Mouse (Mus musculus) intestine, postnatal 0 days (tissue): ENCODE data around the gene Prpf6. TPM values are rescaled to one million over a fixed set of nuclear protein-coding genes. Genes with fewer than 3 reads are reported as not detected.
A peak's percentile ranks its signal among the peaks of the same experiment; 100 is the strongest.

Experiments
- ATAC-seq: fragments of 200-750 bp; cut with Nextera tagmentation; 2 replicates; pipeline ENCODE4 v1.8.0; 2017; ENCODE audit warnings: mild to moderate bottlenecking, moderate TSS enrichment, moderate library complexity
- H3K27ac ChIP-seq: fragments of 300-500 bp; sonication (generic); 2 replicates; pipeline ENCODE4 v1.5.1; 2014; ENCODE audit warnings: mild to moderate bottlenecking, low read depth, low read length, moderate library complexity
- H3K27me3 ChIP-seq: fragments of 300-500 bp; sonication (generic); replicated peaks from 2 replicates; pipeline ENCODE4 v1.6.1; 2014; ENCODE audit warnings: low read length, mixed read lengths; ENCODE audit not compliant: control insufficient read depth, insufficient read depth
- H3K36me3 ChIP-seq: fragments of 300-500 bp; sonication (generic); 2 replicates; pipeline ENCODE4 v1.6.1; 2014; ENCODE audit warnings: mild to moderate bottlenecking, moderate library complexity; ENCODE audit not compliant: control insufficient read depth, insufficient read depth
- H3K4me1 ChIP-seq: fragments of 300-500 bp; sonication (generic); replicated peaks from 2 replicates; pipeline ENCODE4 v1.6.1; 2014; ENCODE audit warnings: antibody characterized with exemption, low read length, mixed read lengths; ENCODE audit not compliant: control insufficient read depth, insufficient read depth
- H3K4me2 ChIP-seq: fragments of 300-500 bp; sonication (generic); replicated peaks from 2 replicates; pipeline ENCODE4 v1.6.1; 2014; ENCODE audit warnings: low read depth, mild to moderate bottlenecking, moderate library complexity
- H3K4me3 ChIP-seq: fragments of 300-500 bp; sonication (generic); 2 replicates; pipeline ENCODE4 v1.5.1; 2014; ENCODE audit warnings: low read depth, low read length
- H3K9ac ChIP-seq: fragments of 300-500 bp; sonication (generic); 2 replicates; pipeline ENCODE4 v1.6.1; 2014; ENCODE audit warnings: mild to moderate bottlenecking, low read depth, low read length
- H3K9me3 ChIP-seq: fragments of 300-500 bp; sonication (generic); 2 replicates; pipeline ENCODE4 v1.6.1; 2016; ENCODE audit warnings: mixed run types; ENCODE audit not compliant: control insufficient read depth
- CTCF ChIP-seq: sonication (generic); IDR thresholded peaks from 2 replicates; pipeline ENCODE4 v1.5.1; 2016; ENCODE audit warnings: low read depth, mild to moderate bottlenecking, control low read depth, antibody characterized with exemption, moderate library complexity
- WGBS: fragments of 180-500 bp; shearing (Covaris S2); extraction: QIAGEN DNeasy Blood & Tissue Kit; methylation state at CpG from one replicate; pipeline ENCODE4 v1.1.7; 2014; 5-methylcytosine and 5-hydroxymethylcytosine counted together
- polyA plus RNA-seq: library from polyadenylated mRNA; unstranded; fragments of >200 nt; fragmentation: Nextera tagmentation; extraction: Ambion mirVana; gene quantifications from 2 replicates; pipeline ENCODE4 v1.2.1, GENCODE M21; 2015

Gene Prpf6
- polyA plus RNA-seq, 1 experiment from 2014 or later, result 30.6 TPM

GRCm38 (mm10) chr2:181582358-181582757 is 9.3 kb upstream of the Prpf6 start:
- Histone ChIP-seq H3K4me3 (0 out of 2 replicates have a peak overlapping the region, but pooled peaks have one; percentile 86), H3K9me3 (no peaks in the 10 kb centered on the region), H3K4me1 (peaks cover 13% of the 10 kb centered on the region; the same call in 1 of the 2 replicates), H3K4me2 (peak overlapping the region; percentile 90), H3K27ac (no peak overlapping the region), H3K9ac (no peak overlapping the region; the same call in 1 of the 2 replicates), H3K36me3 (peaks cover 31% of the 10 kb centered on the region), H3K27me3 (no peaks in the 10 kb centered on the region)
- no peak for ATAC-seq
- TF ChIP-seq CTCF, result no peak
- WGBS, result 81% methylated on average over 2 of the region's 2 CpGs

- no peak for TF ChIP-seq CTCF
- no peaks in the 10 kb centered on the region for H3K9me3 ChIP-seq
- no peak overlapping the region for H3K4me3 ChIP-seq
- no peak overlapping the region for H3K27ac ChIP-seq
- no peaks in the 10 kb centered on the region for H3K27me3 ChIP-seq
- H3K9ac ChIP-seq, result no peak overlapping the region
- H3K36me3 ChIP-seq, result peaks cover 36% of the 10 kb centered on the region
- H3K4me2 ChIP-seq, result no peak overlapping the region
- ATAC-seq, result no peak
- H3K4me1 ChIP-seq, result peaks cover 13% of the 10 kb centered on the region; the same call in 1 of the 2 replicates
- WGBS, result 50% methylated on average over 1 of the region's 1 CpGs
Measured at GRCm38 (mm10) chr2:181582939-181583338, 8.7 kb upstream of the Prpf6 start.

GRCm38 (mm10) chr2:181583460-181584257 is 8.0 kb upstream of the Prpf6 start:
- Histone ChIP-seq H3K9ac (no peak overlapping the region), H3K27ac (no peak overlapping the region), H3K4me2 (no peak overlapping the region), H3K27me3 (no peaks in the 10 kb centered on the region), H3K4me3 (no peak overlapping the region), H3K9me3 (no peaks in the 10 kb centered on the region), H3K36me3 (peaks cover 44% of the 10 kb centered on the region), H3K4me1 (peaks cover 13% of the 10 kb centered on the region; the same call in 1 of the 2 replicates)
- 92% methylated on average over 3 of the region's 3 CpGs for WGBS
- ATAC-seq, result no peak
- TF ChIP-seq CTCF, result no peak

- Histone ChIP-seq H3K27me3 (no peaks in the 10 kb centered on the region), H3K9ac (no peak within 1 kb of the TSS), H3K36me3 (peaks cover 52% of the 10 kb centered on the region), H3K4me3 (no peak within 1 kb of the TSS), H3K4me2 (no peak within 1 kb of the TSS), H3K27ac (no peak within 1 kb of the TSS), H3K9me3 (no peaks in the 10 kb centered on the region), H3K4me1 (peaks cover 7% of the 10 kb centered on the region; the same call in 1 of the 2 replicates)
- 85% methylated on average over 4 of the region's 4 CpGs for WGBS
- no peak for TF ChIP-seq CTCF
- no peak for ATAC-seq
Measured at GRCm38 (mm10) chr2:181584411-181584942, 7.2 kb upstream of the Prpf6 start, which contains the start of gene Uckl1. TSS of gene Uckl1 (minus strand) at chr2:181584892.

- H3K4me1 ChIP-seq, result no peaks in the 10 kb centered on the region; the same call in 1 of the 2 replicates
- no peak overlapping the region for H3K4me2 ChIP-seq
- no peaks in the 10 kb centered on the region for H3K27me3 ChIP-seq
- ATAC-seq, result no peak
- no peaks in the 10 kb centered on the region for H3K9me3 ChIP-seq
- H3K9ac ChIP-seq, result no peak overlapping the region
- H3K27ac ChIP-seq, result no peak overlapping the region
- no peak for TF ChIP-seq CTCF
- WGBS, result 89% methylated on average over 5 of the region's 5 CpGs
- H3K4me3 ChIP-seq, result no peak overlapping the region
- peaks cover 62% of the 10 kb centered on the region for H3K36me3 ChIP-seq
Measured at GRCm38 (mm10) chr2:181585506-181585905, 6.2 kb upstream of the Prpf6 start.

GRCm38 (mm10) chr2:181586124-181586523 is 5.5 kb upstream of the Prpf6 start:
- H3K9me3 ChIP-seq, result no peaks in the 10 kb centered on the region
- no peak overlapping the region for H3K4me2 ChIP-seq
- H3K27ac ChIP-seq, result no peak overlapping the region
- ATAC-seq, result no peak
- H3K4me1 ChIP-seq, result no peaks in the 10 kb centered on the region; the same call in 1 of the 2 replicates
- H3K9ac ChIP-seq, result no peak overlapping the region
- 100% methylated on average over 3 of the region's 3 CpGs for WGBS
- peaks cover 62% of the 10 kb centered on the region for H3K36me3 ChIP-seq
- no peak for TF ChIP-seq CTCF
- H3K4me3 ChIP-seq, result no peak overlapping the region
- H3K27me3 ChIP-seq, result no peaks in the 10 kb centered on the region
